Mouse (Mus musculus): ENCODE data around the gene Thbs1. TPM values are rescaled to one million over a fixed set of nuclear protein-coding genes. Genes with fewer than 3 reads are reported as not detected.

Thbs1 gene
- polyA plus RNA-seq, 1 experiment: 126 TPM

- Histone ChIP-seq H3K79me3 (ENCODE audit: low read depth) (peaks cover 32% of the 10 kb centered on the region), H3ac (ENCODE audit: control insufficient read depth, insufficient read length, low read depth) (no peak overlapping the region), H3K36me3 (ENCODE audit: control insufficient read depth, insufficient read depth) (peaks cover 100% of the 10 kb centered on the region), H3K27me3 (ENCODE audit: control insufficient read depth, insufficient read depth, insufficient read length) (no peaks in the 10 kb centered on the region), H3K79me2 (ENCODE audit: control insufficient read depth, insufficient read depth) (peaks cover 74% of the 10 kb centered on the region), H3K4me3 (ENCODE audit: insufficient read depth, poor library complexity, severe bottlenecking) (no peak overlapping the region)
- TF ChIP-seq MYOG (IDR thresholded peaks at IDR 0.05; ENCODE audit: control insufficient read depth, extremely low read depth, insufficient read length) (no peak), MAX (IDR thresholded peaks at IDR 0.05) (no peak), USF1 (IDR thresholded peaks at IDR 0.05; ENCODE audit: low read depth) (no peak), FOSL1 (IDR thresholded peaks at IDR 0.05; ENCODE audit: insufficient read depth, low read length, poor library complexity, severe bottlenecking) (no peak), CTCF (IDR thresholded peaks at IDR 0.05; ENCODE audit: control insufficient read depth, insufficient read depth, insufficient read length) (no peak), MYOD1 (IDR thresholded peaks at IDR 0.05; ENCODE audit: control insufficient read depth, insufficient read length, low read depth) (no peak), CEBPB (IDR thresholded peaks at IDR 0.05; ENCODE audit: low read depth) (no peak)
Measured at GRCm38 (mm10) chr2:118118515-118118914, 6.8 kb downstream of the Thbs1 start.

GRCm38 (mm10) chr2:118119684-118120083 lies 8.0 kb downstream of the Thbs1 start:
- Histone ChIP-seq H3K79me2 (ENCODE audit: control insufficient read depth, insufficient read depth) (peaks cover 65% of the 10 kb centered on the region), H3K36me3 (ENCODE audit: control insufficient read depth, insufficient read depth) (peaks cover 100% of the 10 kb centered on the region), H3K4me3 (ENCODE audit: insufficient read depth, poor library complexity, severe bottlenecking) (no peak overlapping the region), H3K79me3 (ENCODE audit: low read depth) (peaks cover 20% of the 10 kb centered on the region), H3ac (ENCODE audit: control insufficient read depth, insufficient read length, low read depth) (no peak overlapping the region), H3K27me3 (ENCODE audit: control insufficient read depth, insufficient read depth, insufficient read length) (no peaks in the 10 kb centered on the region)
- TF ChIP-seq CTCF (IDR thresholded peaks at IDR 0.05; ENCODE audit: control insufficient read depth, insufficient read depth, insufficient read length) (no peak), FOSL1 (IDR thresholded peaks at IDR 0.05; ENCODE audit: insufficient read depth, low read length, poor library complexity, severe bottlenecking) (no peak), MYOG (IDR thresholded peaks at IDR 0.05; ENCODE audit: control insufficient read depth, extremely low read depth, insufficient read length) (no peak), MYOD1 (IDR thresholded peaks at IDR 0.05; ENCODE audit: control insufficient read depth, insufficient read length, low read depth) (no peak), CEBPB (IDR thresholded peaks at IDR 0.05; ENCODE audit: low read depth) (no peak), MAX (IDR thresholded peaks at IDR 0.05) (no peak), USF1 (IDR thresholded peaks at IDR 0.05; ENCODE audit: low read depth) (no peak)

- Histone ChIP-seq H3K79me2 (ENCODE audit: control insufficient read depth, insufficient read depth) (peaks cover 61% of the 10 kb centered on the region), H3ac (ENCODE audit: control insufficient read depth, insufficient read length, low read depth) (no peak overlapping the region), H3K36me3 (ENCODE audit: control insufficient read depth, insufficient read depth) (peaks cover 100% of the 10 kb centered on the region), H3K27me3 (ENCODE audit: control insufficient read depth, insufficient read depth, insufficient read length) (no peaks in the 10 kb centered on the region), H3K79me3 (ENCODE audit: low read depth) (peaks cover 16% of the 10 kb centered on the region), H3K4me3 (ENCODE audit: insufficient read depth, poor library complexity, severe bottlenecking) (no peak overlapping the region)
- TF ChIP-seq FOSL1 (IDR thresholded peaks at IDR 0.05; ENCODE audit: insufficient read depth, low read length, poor library complexity, severe bottlenecking): no peak
- TF ChIP-seq MYOD1 (IDR thresholded peaks at IDR 0.05; ENCODE audit: control insufficient read depth, insufficient read length, low read depth): no peak
- TF ChIP-seq MYOG (IDR thresholded peaks at IDR 0.05; ENCODE audit: control insufficient read depth, extremely low read depth, insufficient read length): no peak
- TF ChIP-seq USF1 (IDR thresholded peaks at IDR 0.05; ENCODE audit: low read depth): no peak
- no peak for TF ChIP-seq MAX (IDR thresholded peaks at IDR 0.05)
- no peak for TF ChIP-seq CEBPB (IDR thresholded peaks at IDR 0.05; ENCODE audit: low read depth)
Measured at GRCm38 (mm10) chr2:118120095-118120494, 8.4 kb downstream of the Thbs1 start.

- H3K79me3 ChIP-seq (ENCODE audit: low read depth): peaks cover 10% of the 10 kb centered on the region
- no peak for TF ChIP-seq FOSL1 (IDR thresholded peaks at IDR 0.05; ENCODE audit: insufficient read depth, low read length, poor library complexity, severe bottlenecking)
- no peak for TF ChIP-seq MYOG (IDR thresholded peaks at IDR 0.05; ENCODE audit: control insufficient read depth, extremely low read depth, insufficient read length)
- no peak for TF ChIP-seq USF1 (IDR thresholded peaks at IDR 0.05; ENCODE audit: low read depth)
- TF ChIP-seq MAX (IDR thresholded peaks at IDR 0.05): no peak
- no peak for TF ChIP-seq CEBPB (IDR thresholded peaks at IDR 0.05; ENCODE audit: low read depth)
- no peak for TF ChIP-seq MYOD1 (IDR thresholded peaks at IDR 0.05; ENCODE audit: control insufficient read depth, insufficient read length, low read depth)
- TF ChIP-seq CTCF (IDR thresholded peaks at IDR 0.05; ENCODE audit: control insufficient read depth, insufficient read depth, insufficient read length): no peak
- peaks cover 54% of the 10 kb centered on the region for H3K79me2 ChIP-seq (ENCODE audit: control insufficient read depth, insufficient read depth)
- no peak overlapping the region for H3ac ChIP-seq (ENCODE audit: control insufficient read depth, insufficient read length, low read depth)
- H3K27me3 ChIP-seq (ENCODE audit: control insufficient read depth, insufficient read depth, insufficient read length): no peaks in the 10 kb centered on the region
- H3K4me3 ChIP-seq (ENCODE audit: insufficient read depth, poor library complexity, severe bottlenecking): no peak overlapping the region
- peaks cover 100% of the 10 kb centered on the region for H3K36me3 ChIP-seq (ENCODE audit: control insufficient read depth, insufficient read depth)
Measured at GRCm38 (mm10) chr2:118120751-118121150, 9.1 kb downstream of the Thbs1 start.

GRCm38 (mm10) chr2:118122291-118122690 lies 10.6 kb downstream of the Thbs1 start:
- peaks cover 2% of the 10 kb centered on the region for H3K79me3 ChIP-seq (ENCODE audit: low read depth)
- no peak overlapping the region for H3K4me3 ChIP-seq (ENCODE audit: insufficient read depth, poor library complexity, severe bottlenecking)
- H3K79me2 ChIP-seq (ENCODE audit: control insufficient read depth, insufficient read depth): peaks cover 39% of the 10 kb centered on the region
- TF ChIP-seq MAX (IDR thresholded peaks at IDR 0.05) (no peak), FOSL1 (IDR thresholded peaks at IDR 0.05; ENCODE audit: insufficient read depth, low read length, poor library complexity, severe bottlenecking) (no peak), CEBPB (IDR thresholded peaks at IDR 0.05; ENCODE audit: low read depth) (no peak), USF1 (IDR thresholded peaks at IDR 0.05; ENCODE audit: low read depth) (no peak), CTCF (IDR thresholded peaks at IDR 0.05; ENCODE audit: control insufficient read depth, insufficient read depth, insufficient read length) (no peak), MYOG (IDR thresholded peaks at IDR 0.05; ENCODE audit: control insufficient read depth, extremely low read depth, insufficient read length) (no peak), MYOD1 (IDR thresholded peaks at IDR 0.05; ENCODE audit: control insufficient read depth, insufficient read length, low read depth) (no peak)
- H3K36me3 ChIP-seq (ENCODE audit: control insufficient read depth, insufficient read depth): peaks cover 100% of the 10 kb centered on the region
- H3K27me3 ChIP-seq (ENCODE audit: control insufficient read depth, insufficient read depth, insufficient read length): no peaks in the 10 kb centered on the region
- no peak overlapping the region for H3ac ChIP-seq (ENCODE audit: control insufficient read depth, insufficient read length, low read depth)

- Histone ChIP-seq H3K79me2 (ENCODE audit: control insufficient read depth, insufficient read depth) (peaks cover 26% of the 10 kb centered on the region), H3K36me3 (ENCODE audit: control insufficient read depth, insufficient read depth) (peaks cover 88% of the 10 kb centered on the region), H3ac (ENCODE audit: control insufficient read depth, insufficient read length, low read depth) (no peak overlapping the region), H3K4me3 (ENCODE audit: insufficient read depth, poor library complexity, severe bottlenecking) (no peak overlapping the region), H3K27me3 (ENCODE audit: control insufficient read depth, insufficient read depth, insufficient read length) (no peaks in the 10 kb centered on the region), H3K79me3 (ENCODE audit: low read depth) (peaks cover 2% of the 10 kb centered on the region)
- TF ChIP-seq USF1 (IDR thresholded peaks at IDR 0.05; ENCODE audit: low read depth): no peak
Measured at GRCm38 (mm10) chr2:118123743-118124142, 12.1 kb downstream of the Thbs1 start.

Measured in C2C12 (cell line).